Mouse (Mus musculus) liver, postnatal 0 days (tissue): ENCODE data around the gene Suz12. TPM values are rescaled to one million over a fixed set of nuclear protein-coding genes. Genes with fewer than 3 reads are reported as not detected.

Experiments used
- ATAC-seq: fragments of 200-750 bp; cut with Nextera tagmentation; 2 replicates; pipeline ENCODE4 v1.8.0; 2017; ENCODE audit warnings: mild to moderate bottlenecking, moderate library complexity
- DNase-seq: peaks from one replicate; pipeline ENCODE4 v3.0.0-alpha.2; 2016
- H3K27ac ChIP-seq: fragments of 300-500 bp; sonication (generic); 2 replicates; pipeline ENCODE4 v1.5.1; 2014; ENCODE audit warnings: antibody characterized with exemption, moderate library complexity, mild to moderate bottlenecking, low read depth
- H3K27me3 ChIP-seq: fragments of 300-500 bp; sonication (generic); 2 replicates; pipeline ENCODE4 v1.6.1; 2014; ENCODE audit warnings: low read length, control low read depth, mixed read lengths; ENCODE audit not compliant: insufficient read depth
- H3K36me3 ChIP-seq: fragments of 300-500 bp; sonication (generic); replicated peaks from 2 replicates; pipeline ENCODE4 v1.6.1; 2014; ENCODE audit warnings: mild to moderate bottlenecking, control low read depth, low read length, moderate library complexity, mixed read lengths; ENCODE audit not compliant: insufficient read depth
- H3K4me1 ChIP-seq: fragments of 300-500 bp; sonication (generic); 2 replicates; pipeline ENCODE4 v1.6.1; 2014; ENCODE audit warnings: antibody characterized with exemption, mild to moderate bottlenecking, control low read depth; ENCODE audit not compliant: insufficient read depth
- H3K4me2 ChIP-seq: fragments of 300-500 bp; sonication (generic); 2 replicates; pipeline ENCODE4 v1.6.1; 2014; ENCODE audit warnings: low read depth, mild to moderate bottlenecking, low read length, moderate library complexity, mixed read lengths
- H3K4me3 ChIP-seq: fragments of 300-500 bp; sonication (generic); 2 replicates; pipeline ENCODE4 v1.5.1; 2014; ENCODE audit warnings: low read depth, low read length
- H3K9ac ChIP-seq: fragments of 300-500 bp; sonication (generic); replicated peaks from 2 replicates; pipeline ENCODE4 v1.6.1; 2014; ENCODE audit warnings: mild to moderate bottlenecking, moderate library complexity
- H3K9me3 ChIP-seq: fragments of 300-500 bp; sonication (generic); 2 replicates; pipeline ENCODE4 v1.6.1; 2016; ENCODE audit warnings: mild to moderate bottlenecking, control low read depth, low read length, mixed read lengths
- CTCF ChIP-seq: sonication (generic); IDR thresholded peaks from 2 replicates; pipeline ENCODE4 v1.5.1; 2016; ENCODE audit warnings: antibody characterized with exemption, low read depth
- EP300 ChIP-seq: IDR thresholded peaks from 2 replicates; pipeline ENCODE4 v1.6.1; 2016; ENCODE audit warnings: antibody characterized with exemption, low read depth, mild to moderate bottlenecking
- WGBS: fragments of 180-500 bp; shearing (Covaris S2); extraction: QIAGEN DNeasy Blood & Tissue Kit; methylation state at CpG from one replicate; pipeline ENCODE4 v1.1.7; 2014; ENCODE audit not compliant: insufficient replicate concordance; 5-methylcytosine and 5-hydroxymethylcytosine counted together
- polyA plus RNA-seq: library from polyadenylated mRNA; unstranded; fragments of >200 nt; fragmentation: Nextera tagmentation; extraction: Ambion mirVana; gene quantifications from 2 replicates; pipeline ENCODE4 v1.2.1, GENCODE M21; 2015

Gene Suz12
- 10.7 and 11.2 TPM in 2 replicates for polyA plus RNA-seq

- Histone ChIP-seq H3K4me1 (no peaks in the 10 kb centered on the region), H3K4me2 (peak within 1 kb of the TSS; percentile 91), H3K4me3 (peak within 1 kb of the TSS; percentile 93), H3K36me3 (peaks cover 13% of the 10 kb centered on the region), H3K27ac (peak within 1 kb of the TSS; percentile 100), H3K9ac (peak within 1 kb of the TSS; percentile 98), H3K27me3 (no peaks in the 10 kb centered on the region), H3K9me3 (no peaks in the 10 kb centered on the region)
- ATAC-seq: peak; percentile 93
- DNase-seq: peak; percentile 98
- WGBS: under 1% methylated on average over 55 of the region's 74 CpGs
- TF ChIP-seq CTCF (0 out of 2 replicates have a peak, but pooled peaks have one; percentile 1), EP300 (no peak)
These were observed at the start of gene Suz12 for GRCm38 (mm10) chr11:79992592-79993355. TSS of gene Suz12 (plus strand) at chr11:79993106.

- no peak overlapping the region for H3K27ac ChIP-seq
- H3K9me3 ChIP-seq: no peaks in the 10 kb centered on the region
- TF ChIP-seq CTCF: no peak
- no peak for TF ChIP-seq EP300
- H3K27me3 ChIP-seq: no peaks in the 10 kb centered on the region
- no peak overlapping the region for H3K4me2 ChIP-seq
- 92% methylated on average over 8 of the region's 8 CpGs for WGBS
- H3K9ac ChIP-seq: no peak overlapping the region
- DNase-seq (no peak), ATAC-seq (no peak)
- H3K4me3 ChIP-seq: no peak overlapping the region
- peaks cover 64% of the 10 kb centered on the region for H3K36me3 ChIP-seq
- no peaks in the 10 kb centered on the region for H3K4me1 ChIP-seq
These were observed 49.8 kb upstream of the Suz12 start for GRCm38 (mm10) chr11:79943136-79943535.

GRCm38 (mm10) chr11:79943601-79944000 lies 49.3 kb upstream of the Suz12 start:
- Histone ChIP-seq H3K9me3 (no peaks in the 10 kb centered on the region), H3K36me3 (peaks cover 65% of the 10 kb centered on the region), H3K4me2 (no peak overlapping the region), H3K27me3 (no peaks in the 10 kb centered on the region), H3K9ac (no peak overlapping the region), H3K4me3 (no peak overlapping the region), H3K27ac (no peak overlapping the region), H3K4me1 (no peaks in the 10 kb centered on the region)
- no peak for ATAC-seq
- WGBS: 72% methylated on average over 7 of the region's 7 CpGs
- no peak for TF ChIP-seq EP300
- TF ChIP-seq CTCF: no peak
- no peak for DNase-seq

GRCm38 (mm10) chr11:79947265-79947664 lies 45.6 kb upstream of the Suz12 start:
- Histone ChIP-seq H3K4me1 (no peaks in the 10 kb centered on the region), H3K27ac (no peak overlapping the region), H3K9me3 (no peaks in the 10 kb centered on the region), H3K4me2 (no peak overlapping the region), H3K36me3 (peaks cover 72% of the 10 kb centered on the region), H3K27me3 (no peaks in the 10 kb centered on the region), H3K9ac (no peak overlapping the region), H3K4me3 (no peak overlapping the region)
- ATAC-seq (no peak), DNase-seq (no peak)
- 94% methylated on average over 3 of the region's 3 CpGs for WGBS
- TF ChIP-seq EP300 (no peak), CTCF (no peak)

- Histone ChIP-seq H3K27me3 (no peaks in the 10 kb centered on the region), H3K9ac (peak overlapping the region; percentile 74), H3K27ac (peak overlapping the region; percentile 89), H3K9me3 (no peaks in the 10 kb centered on the region), H3K4me2 (peak overlapping the region; percentile 91), H3K36me3 (peaks cover 19% of the 10 kb centered on the region), H3K4me1 (peaks cover 8% of the 10 kb centered on the region), H3K4me3 (peak overlapping the region; percentile 86)
- 5% methylated on average over 27 of the region's 27 CpGs for WGBS
- peak; percentile 30 for DNase-seq
- ATAC-seq: peak; percentile 28
- TF ChIP-seq EP300 (no peak), CTCF (no peak)
These were observed 31.4 kb upstream of the Suz12 start for GRCm38 (mm10) chr11:79961346-79962124.

GRCm38 (mm10) chr11:79962125-79962876 lies 30.6 kb upstream of the Suz12 start, which contains the start of gene Utp6:
TSS of gene Utp6 (minus strand) at chr11:79962390.
- under 1% methylated on average over 46 of the region's 46 CpGs for WGBS
- Histone ChIP-seq H3K4me2 (peak within 1 kb of the TSS; percentile 91), H3K9ac (peak within 1 kb of the TSS; percentile 74), H3K9me3 (no peaks in the 10 kb centered on the region), H3K4me1 (peaks cover 8% of the 10 kb centered on the region), H3K27ac (peak within 1 kb of the TSS; percentile 89), H3K27me3 (no peaks in the 10 kb centered on the region), H3K4me3 (peak within 1 kb of the TSS; percentile 86), H3K36me3 (peaks cover 12% of the 10 kb centered on the region)
- DNase-seq: peak; percentile 100
- TF ChIP-seq CTCF (peak; percentile 92), EP300 (peak; percentile 73)
- peak; percentile 96 for ATAC-seq
